ENCODE assay signal across 8 mouse cellular contexts in genomic region chr6:36810448-36810847, GRCm38 (mm10). TPM values are rescaled to one million over a fixed set of nuclear protein-coding genes. Genes with fewer than 3 reads are reported as not detected.
A peak's percentile ranks its signal among the peaks of the same experiment; 100 is the strongest.
DNase-seq lines count a peak whose midpoint lies in the region; ATAC-seq lines count a peak whose summit lies in the region.

No protein-coding gene starts in this region.

- no peak for DNase-seq in heart, embryonic 10.5 days (ENCODE audit: low spot score)
- DNase-seq in heart, postnatal 25 days (ENCODE audit: low spot score) = no peak
- DNase-seq in MN1 (ENCODE audit: low spot score) (peak; percentile 29), adipocyte (ENCODE audit: low spot score) (no peak)
- DNase-seq in midbrain, embryonic 10.5 days (ENCODE audit: low spot score) = peak; percentile 36
- DNase-seq in right cerebral cortex, adult 18-20 months = no peak
- DNase-seq in ovary, postnatal 10 days (ENCODE audit: low spot score) = no peak

- H3K4me2 ChIP-seq in forebrain, embryonic 16.5 days (ENCODE audit: low read length) = peak overlapping the region; percentile 74

- no peaks in the 10 kb centered on the region for H3K9me3 ChIP-seq in heart, embryonic 10.5 days
- no peaks in the 10 kb centered on the region for H3K9me3 ChIP-seq in forebrain, embryonic 16.5 days (ENCODE audit: control insufficient read depth, low read length)
- H3K9me3 ChIP-seq in midbrain, embryonic 10.5 days (replicated peaks) = no peaks in the 10 kb centered on the region

- peak overlapping the region; percentile 66 for H3K4me3 ChIP-seq in heart, embryonic 10.5 days
- peak overlapping the region; percentile 66 for H3K4me3 ChIP-seq in forebrain, embryonic 16.5 days (replicated peaks; ENCODE audit: low read length)
- H3K4me3 ChIP-seq in midbrain, embryonic 10.5 days = peak overlapping the region; percentile 72

- ATAC-seq in forebrain, embryonic 16.5 days = peak; percentile 19

- 12% methylated on average over 5 of the region's 5 CpGs for WGBS in heart, embryonic 10.5 days
- 4% methylated on average over 5 of the region's 5 CpGs for WGBS in forebrain, embryonic 16.5 days
- 9% methylated on average over 5 of the region's 5 CpGs for WGBS in midbrain, embryonic 10.5 days

- peak overlapping the region; percentile 76 for H3K9ac ChIP-seq in forebrain, embryonic 16.5 days (replicated peaks; ENCODE audit: low read depth, low read length)

- H3K27me3 ChIP-seq in heart, embryonic 10.5 days (ENCODE audit: insufficient read depth, poor library complexity, severe bottlenecking) = no peaks in the 10 kb centered on the region
- no peaks in the 10 kb centered on the region for H3K27me3 ChIP-seq in forebrain, embryonic 16.5 days (replicated peaks; ENCODE audit: control insufficient read depth, insufficient read depth, low read length)
- H3K27me3 ChIP-seq in midbrain, embryonic 10.5 days (ENCODE audit: low read depth, poor library complexity, severe bottlenecking) = peaks cover 50% of the 10 kb centered on the region

- intact Hi-C loops in heart, postnatal 25 days (cut with DNase I) = no loop called here

- H3K27ac ChIP-seq in heart, embryonic 10.5 days = peak overlapping the region; percentile 80
- peak overlapping the region; percentile 89 for H3K27ac ChIP-seq in forebrain, embryonic 16.5 days (ENCODE audit: low read length)
- H3K27ac ChIP-seq in midbrain, embryonic 10.5 days (replicated peaks) = peak overlapping the region; percentile 89

- peaks cover 18% of the 10 kb centered on the region for H3K4me1 ChIP-seq in heart, embryonic 10.5 days
- H3K4me1 ChIP-seq in forebrain, embryonic 16.5 days (replicated peaks; ENCODE audit: control insufficient read depth, insufficient read depth, low read length) = peaks cover 23% of the 10 kb centered on the region
- peaks cover 41% of the 10 kb centered on the region for H3K4me1 ChIP-seq in midbrain, embryonic 10.5 days

- peaks cover 4% of the 10 kb centered on the region; the same call in 1 of the 2 replicates for H3K36me3 ChIP-seq in heart, embryonic 10.5 days
- H3K36me3 ChIP-seq in forebrain, embryonic 16.5 days (ENCODE audit: control insufficient read depth, insufficient read depth) = no peaks in the 10 kb centered on the region
- H3K36me3 ChIP-seq in midbrain, embryonic 10.5 days = peaks cover 16% of the 10 kb centered on the region

RNA-seq across cellular contexts. Expression of gene Ptn, which starts 0.4 kb away (rescaled TPM):
- polyA plus RNA-seq in heart, embryonic 10.5 days (2016; fragmentation: Nextera tagmentation; extraction: Ambion mirVana) = 143 and 358 TPM in 2 replicates
- 1 to 10 TPM; 4.2 to 4.4 TPM for total RNA-seq in heart, postnatal 25 days (2021)
- 472 and 585 TPM in 2 replicates for polyA plus RNA-seq in forebrain, embryonic 16.5 days (2015; fragmentation: Nextera tagmentation; extraction: Ambion mirVana)
- 154 and 174 TPM in 2 replicates for polyA plus RNA-seq in midbrain, embryonic 10.5 days (2016; fragmentation: Nextera tagmentation; extraction: Ambion mirVana)

Comparison
In these comparisons a context has a peak if more than half of its experiments do, and no peak if none do; other contexts are left out.
1. DNase-seq: peak in MN1 (single experiment) and midbrain, embryonic 10.5 days (single experiment); none in heart, embryonic 10.5 days (single experiment), heart, postnatal 25 days (single experiment), adipocyte (single experiment), right cerebral cortex, adult 18-20 months (single experiment) and ovary, postnatal 10 days (single experiment).
2. Peak in every context shown above with its lines, with median percentiles within 50 percentile points of each other: H3K27ac ChIP-seq and H3K4me3 ChIP-seq.